Mouse (Mus musculus): ENCODE measurements around the gene Cyp2d10. TPM values are rescaled to one million over a fixed set of nuclear protein-coding genes. Genes with fewer than 3 reads are reported as not detected.
"Not testable (repeated sequence)": the region's sequence is repeated elsewhere in the genome, so short reads cannot be mapped to it uniquely, and the experiment has no call there.

The Cyp2d10 gene
- polyA plus RNA-seq, 1 experiment = 0.14 TPM

- DNase-seq (ENCODE audit: low read depth) = no peak
Observed at GRCm38 (mm10) chr15:82401516-82401915, 5.5 kb downstream of the Cyp2d10 start.

DNA sequence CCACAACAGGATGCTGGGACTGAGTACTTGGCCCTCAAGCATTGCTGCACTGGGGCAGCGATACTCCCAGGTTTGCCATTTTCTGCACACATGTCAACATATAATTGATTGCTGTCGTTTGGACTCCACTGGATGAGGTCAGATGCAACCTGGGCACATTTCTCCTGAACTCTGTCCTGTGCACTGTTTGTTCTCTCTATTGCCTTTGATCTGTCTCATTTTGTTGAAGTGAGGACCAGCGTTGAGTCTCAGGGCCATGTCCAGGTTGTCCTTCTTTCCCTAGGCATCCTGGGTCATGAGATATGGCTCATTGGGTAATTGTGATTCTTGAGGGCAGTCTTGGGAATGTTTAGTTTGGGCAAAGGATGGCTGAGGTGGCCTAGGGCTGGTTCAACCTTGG is 11.0 kb downstream of the Cyp2d10 start:
- DNase-seq (ENCODE audit: low read depth) = not testable (repeated sequence)

- DNase-seq (ENCODE audit: low read depth) = not testable (repeated sequence)
Observed at GRCm38 (mm10) chr15:82393922-82394321, 13.1 kb downstream of the Cyp2d10 start, which contains the start of gene Cyp2d11. Gene Cyp2d11, minus strand, starts transcription at chr15:82394022.

GRCm38 (mm10) chr15:82389916-82390315 is 17.1 kb downstream of the Cyp2d10 start:
- not testable (repeated sequence) for DNase-seq (ENCODE audit: low read depth)

DNA sequence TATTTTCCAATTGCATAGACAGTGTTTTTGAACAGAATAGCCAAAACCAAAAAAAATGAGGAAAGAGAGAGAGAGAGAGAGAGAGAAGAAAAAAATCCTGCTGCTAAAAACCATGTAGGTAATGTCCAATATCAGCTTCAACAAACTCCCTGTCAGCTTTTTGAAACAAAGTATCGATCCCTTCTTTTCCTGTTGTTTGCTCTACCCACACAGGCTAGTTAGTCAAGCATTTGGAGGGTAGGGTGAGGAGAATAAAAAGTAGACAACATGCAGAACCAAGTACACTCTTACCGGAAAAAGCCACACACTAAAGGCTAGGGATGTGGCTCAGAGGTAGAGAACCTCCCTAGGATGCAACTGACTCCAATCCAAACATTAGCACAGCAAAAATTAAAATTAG is 21.3 kb downstream of the Cyp2d10 start:
- DNase-seq (ENCODE audit: low read depth) = no peak

GRCm38 (mm10) chr15:82382441-82382840 is 24.6 kb downstream of the Cyp2d10 start:
- DNase-seq (ENCODE audit: low read depth) = no peak

- no peak for DNase-seq (ENCODE audit: low read depth)
Observed at GRCm38 (mm10) chr15:82380714-82381062, 26.3 kb downstream of the Cyp2d10 start.

GRCm38 (mm10) chr15:82379871-82380713 is 26.9 kb downstream of the Cyp2d10 start, which contains the start of gene Cyp2d22:
Gene Cyp2d22, minus strand, starts transcription at chr15:82380260.
- DNase-seq (ENCODE audit: low read depth) = no peak

DNA sequence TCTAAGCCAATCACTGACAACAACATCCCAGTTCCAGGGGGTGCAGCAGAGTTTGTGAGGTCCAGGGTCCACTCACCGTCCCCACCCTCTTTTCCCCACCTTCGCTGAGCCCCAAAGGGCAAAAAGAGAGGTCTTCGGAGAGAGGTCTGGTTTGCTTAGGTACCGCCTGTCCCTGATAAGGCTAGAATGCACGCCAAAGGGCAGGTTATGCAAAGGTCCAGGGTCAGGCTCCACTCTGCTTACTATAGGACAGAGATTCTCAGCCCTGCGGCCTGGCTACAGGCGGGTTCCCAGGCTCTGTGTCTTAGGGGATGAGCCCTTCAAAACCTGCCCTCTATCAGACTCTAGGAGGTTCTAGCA is 27.5 kb downstream of the Cyp2d10 start:
- DNase-seq (ENCODE audit: low read depth) = no peak

- no peak for DNase-seq (ENCODE audit: low read depth)
Observed at GRCm38 (mm10) chr15:82378261-82379180, 28.5 kb downstream of the Cyp2d10 start.

GRCm38 (mm10) chr15:82377701-82378100 is 29.3 kb downstream of the Cyp2d10 start:
- DNase-seq (ENCODE audit: low read depth) = no peak

DNA sequence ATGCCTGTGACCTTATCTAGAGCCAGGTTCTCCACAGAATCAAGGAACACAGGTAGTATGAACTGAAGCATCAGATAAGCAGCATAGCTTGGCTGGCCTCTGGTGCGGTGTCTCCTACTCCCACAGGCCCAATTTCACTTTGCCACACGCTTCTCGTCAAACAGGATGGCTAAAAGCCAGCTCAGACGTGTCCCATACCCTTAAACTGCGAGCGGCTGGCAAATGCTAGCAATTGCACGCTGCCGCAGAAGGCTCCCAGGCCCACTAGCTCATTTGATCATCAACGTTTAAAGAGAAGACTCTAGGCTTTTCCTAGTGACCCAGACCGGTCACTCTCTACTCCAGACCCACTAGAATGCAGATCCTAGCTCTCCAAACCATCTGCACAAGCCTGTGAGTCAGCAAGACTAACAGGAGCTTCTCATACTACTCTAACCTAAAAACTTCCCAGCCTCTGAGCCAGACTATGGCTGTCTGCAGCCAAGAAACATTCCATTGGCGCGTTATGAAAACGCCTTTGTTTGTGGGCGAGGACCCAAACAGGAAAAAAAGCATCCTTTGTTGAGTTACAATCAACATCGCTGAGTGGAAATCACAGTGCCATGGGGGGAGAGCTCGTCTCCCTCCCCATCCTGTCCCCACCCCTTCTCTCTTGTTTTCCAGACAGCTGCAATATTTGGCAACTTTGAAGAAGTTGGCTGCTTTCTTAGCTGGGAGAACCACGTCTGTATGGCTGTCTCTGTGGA is 30.4 kb downstream of the Cyp2d10 start:
- no peak for DNase-seq (ENCODE audit: low read depth)

GRCm38 (mm10) chr15:82375855-82376254 is 31.1 kb downstream of the Cyp2d10 start:
- no peak for DNase-seq (ENCODE audit: low read depth)

DNA sequence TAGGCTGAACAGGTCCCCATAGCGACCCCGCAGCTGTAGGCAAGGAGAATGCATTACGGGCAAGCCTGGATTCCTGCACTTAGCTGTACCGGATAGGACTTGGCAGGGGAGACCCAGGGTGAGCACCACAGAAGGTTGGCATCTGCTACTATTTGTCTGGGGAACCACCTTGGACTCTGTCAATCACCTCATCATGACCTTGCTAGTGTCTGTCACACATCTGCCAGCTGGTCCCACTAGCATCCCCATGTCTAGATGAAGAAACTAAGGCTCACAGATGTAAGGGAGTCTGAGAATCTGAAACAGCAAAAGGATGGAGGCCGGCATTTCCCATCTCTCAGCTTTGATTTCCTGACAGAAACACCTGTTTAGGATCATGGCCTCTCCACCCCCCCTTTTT is 32.6 kb downstream of the Cyp2d10 start:
- DNase-seq (ENCODE audit: low read depth) = no peak

- no peak for DNase-seq (ENCODE audit: low read depth)
Observed at GRCm38 (mm10) chr15:82372991-82373390, 34.0 kb downstream of the Cyp2d10 start.

DNA sequence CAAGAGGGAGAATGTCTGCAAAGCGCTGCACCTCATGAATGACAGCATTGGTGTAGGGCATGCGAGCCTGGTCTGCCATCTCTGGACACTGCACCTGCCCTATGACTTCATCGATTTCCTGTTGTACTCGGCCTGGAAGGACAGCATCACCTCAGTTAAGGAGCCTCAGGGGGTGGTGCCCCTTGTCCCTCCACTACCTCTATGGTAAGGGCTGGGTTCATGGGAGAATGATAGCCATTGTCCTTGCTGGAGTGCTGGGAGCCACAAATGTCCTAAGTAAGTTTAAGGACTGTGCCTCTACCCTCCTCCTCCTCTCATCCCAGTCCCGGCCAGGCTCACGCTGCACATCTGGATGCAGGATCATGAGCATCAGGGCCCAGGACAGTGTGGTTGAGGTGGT is 34.5 kb downstream of the Cyp2d10 start:
- DNase-seq (ENCODE audit: low read depth) = no peak

- DNase-seq (ENCODE audit: low read depth) = no peak
Observed at GRCm38 (mm10) chr15:82368851-82369250, 38.1 kb downstream of the Cyp2d10 start.

DNA sequence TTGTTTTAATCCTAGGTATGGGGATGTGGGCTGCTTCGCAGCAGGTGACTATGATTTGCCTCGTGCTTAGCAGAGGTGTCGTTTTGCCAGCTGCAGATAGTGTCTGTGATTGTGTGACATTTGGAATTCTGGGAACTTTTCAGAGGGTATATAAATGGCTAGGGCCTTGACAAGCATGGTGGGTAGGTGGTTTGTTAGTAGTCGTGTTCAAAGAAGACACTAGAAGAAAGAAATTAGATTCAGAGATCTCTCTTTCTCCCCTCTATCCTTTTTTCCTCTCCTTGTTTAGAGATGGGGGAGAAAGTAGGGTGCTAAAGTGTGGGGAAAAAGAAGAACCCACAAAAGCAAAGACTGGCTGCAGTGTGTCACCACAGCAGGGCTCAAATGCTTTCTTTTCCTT is 38.8 kb downstream of the Cyp2d10 start:
- DNase-seq (ENCODE audit: low read depth) = no peak

GRCm38 (mm10) chr15:82364561-82364960 is 42.4 kb downstream of the Cyp2d10 start:
- not testable (repeated sequence) for DNase-seq (ENCODE audit: low read depth)

DNA sequence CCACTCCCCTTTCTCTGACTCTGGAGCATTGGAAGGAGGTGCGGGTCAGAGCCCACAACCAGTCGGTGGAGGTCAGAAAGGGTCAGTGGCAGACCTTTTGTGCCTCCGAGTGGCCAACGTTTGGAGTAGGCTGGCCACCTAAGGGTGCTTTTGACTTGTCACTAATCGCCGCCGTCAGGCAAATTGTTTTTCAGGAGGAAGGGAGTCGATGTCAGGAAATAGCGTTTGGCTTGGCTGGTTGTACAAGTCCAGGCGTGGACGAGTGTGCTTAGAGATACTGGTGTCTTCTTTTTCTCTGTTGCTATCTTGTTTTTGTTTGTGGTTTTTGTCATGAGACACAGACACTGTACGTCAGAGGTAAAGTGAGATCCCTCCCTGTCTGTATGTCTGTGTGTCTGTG is 43.2 kb downstream of the Cyp2d10 start:
- DNase-seq (ENCODE audit: low read depth) = not testable (repeated sequence)

DNA sequence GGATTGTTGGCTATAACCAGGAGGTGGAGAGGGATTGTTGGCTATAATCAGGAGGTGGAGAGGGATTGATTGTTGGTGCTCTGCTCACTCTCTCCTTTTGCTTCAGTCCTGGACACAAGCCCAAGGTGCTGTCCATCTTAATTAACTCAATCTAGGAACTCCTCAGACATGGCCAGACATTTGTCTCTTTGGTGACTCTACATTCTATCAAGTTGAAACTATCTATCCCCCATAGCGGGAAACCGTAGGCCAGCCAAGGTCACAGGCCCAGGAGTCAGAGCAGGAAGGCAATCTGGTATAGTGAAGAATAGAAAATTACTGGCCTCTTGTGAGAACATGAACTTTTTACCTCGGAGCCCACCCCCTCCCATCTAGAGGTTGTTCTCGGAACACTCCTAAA is 44.8 kb downstream of the Cyp2d10 start:
- DNase-seq (ENCODE audit: low read depth) = no peak

DNA sequence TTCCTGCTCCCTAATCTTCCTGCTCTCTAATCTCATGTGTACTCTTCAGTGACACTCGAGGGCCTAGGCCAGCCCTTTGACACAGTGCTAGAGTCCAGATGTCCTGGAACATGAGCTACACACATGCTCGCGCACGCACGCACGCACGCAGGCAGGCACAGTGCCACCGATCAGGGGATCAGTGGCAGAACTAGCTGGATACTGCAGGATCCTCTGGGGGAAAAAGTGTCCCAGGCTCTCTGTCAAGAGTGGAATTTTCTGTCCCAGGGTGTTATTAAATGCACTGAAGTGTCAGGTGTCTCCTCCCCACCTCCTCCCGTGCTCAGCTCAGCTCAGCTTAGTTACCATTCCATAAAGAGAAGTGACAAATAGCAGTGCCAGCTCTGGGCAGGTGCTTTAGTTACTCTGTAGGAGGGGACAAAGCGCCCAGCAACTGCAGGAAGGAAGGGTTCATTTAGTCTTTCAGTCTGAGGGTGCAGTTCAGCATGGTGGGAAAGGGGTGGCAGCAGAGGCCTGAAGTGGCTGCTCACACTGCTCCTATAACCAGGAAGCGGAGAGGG is 45.5 kb downstream of the Cyp2d10 start:
- DNase-seq (ENCODE audit: low read depth) = no peak

All from gonadal fat pad, adult 2 months (tissue).